Mouse (Mus musculus): ENCODE data around the gene Dmrt2.

Gene Dmrt2

GRCm38 (mm10) chr19:25650474-25650873 is 21.7 kb upstream of the Dmrt2 start:
- H3K27me3 ChIP-seq (ENCODE audit: insufficient read depth, low read length) = peaks cover 14% of the 10 kb centered on the region; the same call in 1 of the 2 replicates
- TF ChIP-seq POU5F1 (IDR thresholded peaks at IDR 0.05; ENCODE audit: borderline replicate concordance, low read length) (no peak), NANOG (IDR thresholded peaks at IDR 0.05; ENCODE audit: borderline replicate concordance, low read length) (no peak), CTCF (conservative IDR thresholded peaks at IDR 0.05; ENCODE audit: low read length) (no peak)
- no peak overlapping the region; the same call in 1 of the 2 replicates for H3K4me3 ChIP-seq (replicated peaks; ENCODE audit: low read length)
- peaks cover 6% of the 10 kb centered on the region; the same call in 1 of the 2 replicates for H3K4me1 ChIP-seq (replicated peaks; ENCODE audit: low read depth, low read length)
- no peaks in the 10 kb centered on the region for H3K36me3 ChIP-seq (ENCODE audit: insufficient read depth, low read length)
- H3K9me3 ChIP-seq (ENCODE audit: low read length) = peaks cover 5% of the 10 kb centered on the region; the same call in 1 of the 2 replicates

DNA sequence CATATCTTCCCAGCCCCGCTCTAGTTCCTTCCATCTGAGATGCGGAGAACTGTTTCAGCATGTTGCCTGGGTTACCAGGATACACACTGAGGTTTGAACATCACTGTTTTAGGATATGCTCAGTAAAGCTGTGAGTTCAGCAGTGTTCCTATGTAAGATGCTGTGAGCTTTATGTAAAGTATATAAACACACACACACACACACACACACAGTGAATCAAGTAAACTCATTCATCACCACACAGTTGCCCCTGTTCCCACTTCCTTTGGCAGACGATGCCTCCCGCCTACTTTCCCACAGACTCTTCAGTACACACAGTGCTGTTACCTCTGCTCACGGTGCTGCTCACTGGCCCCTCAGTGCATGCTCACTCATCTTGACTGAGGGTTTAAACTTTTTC is 19.7 kb upstream of the Dmrt2 start:
- Histone ChIP-seq H3K27me3 (ENCODE audit: insufficient read depth, low read length) (peaks cover 12% of the 10 kb centered on the region; the same call in 1 of the 2 replicates), H3K4me3 (replicated peaks; ENCODE audit: low read length) (no peak overlapping the region), H3K4me1 (replicated peaks; ENCODE audit: low read depth, low read length) (no peaks in the 10 kb centered on the region), H3K36me3 (ENCODE audit: insufficient read depth, low read length) (no peaks in the 10 kb centered on the region), H3K9me3 (ENCODE audit: low read length) (no peaks in the 10 kb centered on the region)
- no peak for TF ChIP-seq CTCF (conservative IDR thresholded peaks at IDR 0.05; ENCODE audit: low read length)
- no peak for TF ChIP-seq POU5F1 (IDR thresholded peaks at IDR 0.05; ENCODE audit: borderline replicate concordance, low read length)
- TF ChIP-seq NANOG (IDR thresholded peaks at IDR 0.05; ENCODE audit: borderline replicate concordance, low read length) = no peak

- H3K9me3 ChIP-seq (ENCODE audit: low read length) = no peaks in the 10 kb centered on the region
- no peaks in the 10 kb centered on the region for H3K4me1 ChIP-seq (replicated peaks; ENCODE audit: low read depth, low read length)
- H3K4me3 ChIP-seq (replicated peaks; ENCODE audit: low read length) = no peak overlapping the region
- H3K36me3 ChIP-seq (ENCODE audit: insufficient read depth, low read length) = no peaks in the 10 kb centered on the region
- TF ChIP-seq POU5F1 (IDR thresholded peaks at IDR 0.05; ENCODE audit: borderline replicate concordance, low read length) (no peak), NANOG (IDR thresholded peaks at IDR 0.05; ENCODE audit: borderline replicate concordance, low read length) (no peak), CTCF (conservative IDR thresholded peaks at IDR 0.05; ENCODE audit: low read length) (no peak)
- peaks cover 14% of the 10 kb centered on the region; the same call in 1 of the 2 replicates for H3K27me3 ChIP-seq (ENCODE audit: insufficient read depth, low read length)
Observed at GRCm38 (mm10) chr19:25654034-25654749, 18.0 kb upstream of the Dmrt2 start.

DNA sequence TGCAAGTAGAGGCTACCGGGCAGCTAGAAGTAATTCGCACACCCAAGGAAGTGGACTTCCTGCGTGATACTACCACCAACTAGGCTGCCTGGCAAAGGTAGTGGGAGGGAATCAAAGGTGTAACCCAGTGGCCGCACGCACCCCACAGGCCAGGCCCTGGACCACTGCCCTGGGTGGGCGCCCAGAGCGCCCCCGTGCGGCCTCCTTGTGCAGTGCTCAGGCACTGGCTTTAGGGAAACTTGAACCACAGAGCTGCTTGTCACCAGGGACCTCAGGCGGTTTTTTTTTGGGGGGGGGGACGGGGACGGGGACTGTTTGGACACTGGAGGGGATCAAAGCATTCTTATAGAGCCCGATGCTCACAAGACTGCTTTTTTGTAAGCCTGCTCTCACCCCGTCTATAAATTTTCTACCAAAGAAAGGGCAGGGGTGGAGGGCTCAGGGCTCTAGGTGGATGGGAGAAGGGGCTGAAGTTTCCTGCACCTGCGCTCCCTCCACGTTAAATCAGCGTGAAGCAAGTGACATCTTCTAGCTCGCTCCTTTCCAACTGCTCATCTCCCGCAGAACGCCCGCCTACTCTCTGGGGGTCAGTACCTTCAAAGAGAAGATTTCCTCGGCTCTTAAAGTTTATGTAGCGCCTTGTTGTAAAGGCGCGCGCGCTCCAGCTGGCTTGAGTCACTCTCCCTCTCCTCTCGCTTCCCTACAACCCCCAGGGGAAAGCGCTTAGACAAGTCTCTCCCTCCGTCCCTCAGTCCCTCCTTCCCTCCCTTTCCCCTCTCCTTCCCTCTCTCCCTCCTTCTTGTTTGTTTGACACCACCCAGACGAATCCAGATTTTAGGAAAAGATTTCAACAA is 6.5 kb upstream of the Dmrt2 start:
- no peaks in the 10 kb centered on the region for H3K9me3 ChIP-seq (ENCODE audit: low read length)
- peak overlapping the region; percentile 60 for H3K4me3 ChIP-seq (replicated peaks; ENCODE audit: low read length)
- peaks cover 62% of the 10 kb centered on the region for H3K27me3 ChIP-seq (ENCODE audit: insufficient read depth, low read length)
- no peaks in the 10 kb centered on the region for H3K36me3 ChIP-seq (ENCODE audit: insufficient read depth, low read length)
- TF ChIP-seq CTCF (conservative IDR thresholded peaks at IDR 0.05; ENCODE audit: low read length) (peak; percentile 24), POU5F1 (IDR thresholded peaks at IDR 0.05; ENCODE audit: borderline replicate concordance, low read length) (no peak)
- H3K4me1 ChIP-seq (replicated peaks; ENCODE audit: low read depth, low read length) = peaks cover 11% of the 10 kb centered on the region; the same call in 1 of the 2 replicates

DNA sequence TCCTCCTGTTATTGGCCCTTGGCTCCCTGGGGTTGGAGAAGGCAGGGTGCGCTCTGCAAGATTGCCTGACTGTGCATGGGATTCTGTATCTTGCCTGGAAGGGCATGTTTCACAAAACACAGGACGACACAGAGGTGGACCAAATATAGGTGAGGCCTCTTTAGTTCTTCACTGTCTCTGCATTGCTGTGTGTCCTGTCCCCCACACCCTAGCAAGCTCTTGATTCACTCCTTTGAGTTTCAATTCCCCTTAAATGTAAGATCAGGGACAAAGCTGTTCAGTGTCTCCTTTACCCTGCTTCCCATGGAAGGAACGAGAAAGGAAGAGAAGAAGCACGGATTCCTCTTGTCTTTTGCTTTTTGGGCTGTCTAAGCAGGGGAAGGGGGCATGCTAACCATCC is 4.4 kb upstream of the Dmrt2 start:
- Histone ChIP-seq H3K36me3 (ENCODE audit: insufficient read depth, low read length) (no peaks in the 10 kb centered on the region), H3K9me3 (ENCODE audit: low read length) (no peaks in the 10 kb centered on the region), H3K4me3 (replicated peaks; ENCODE audit: low read length) (no peak overlapping the region), H3K4me1 (replicated peaks; ENCODE audit: low read depth, low read length) (peaks cover 21% of the 10 kb centered on the region; the same call in 1 of the 2 replicates), H3K27me3 (ENCODE audit: insufficient read depth, low read length) (peaks cover 81% of the 10 kb centered on the region)
- TF ChIP-seq NANOG (IDR thresholded peaks at IDR 0.05; ENCODE audit: borderline replicate concordance, low read length) (no peak), CTCF (conservative IDR thresholded peaks at IDR 0.05; ENCODE audit: low read length) (no peak), POU5F1 (IDR thresholded peaks at IDR 0.05; ENCODE audit: borderline replicate concordance, low read length) (no peak)

DNA sequence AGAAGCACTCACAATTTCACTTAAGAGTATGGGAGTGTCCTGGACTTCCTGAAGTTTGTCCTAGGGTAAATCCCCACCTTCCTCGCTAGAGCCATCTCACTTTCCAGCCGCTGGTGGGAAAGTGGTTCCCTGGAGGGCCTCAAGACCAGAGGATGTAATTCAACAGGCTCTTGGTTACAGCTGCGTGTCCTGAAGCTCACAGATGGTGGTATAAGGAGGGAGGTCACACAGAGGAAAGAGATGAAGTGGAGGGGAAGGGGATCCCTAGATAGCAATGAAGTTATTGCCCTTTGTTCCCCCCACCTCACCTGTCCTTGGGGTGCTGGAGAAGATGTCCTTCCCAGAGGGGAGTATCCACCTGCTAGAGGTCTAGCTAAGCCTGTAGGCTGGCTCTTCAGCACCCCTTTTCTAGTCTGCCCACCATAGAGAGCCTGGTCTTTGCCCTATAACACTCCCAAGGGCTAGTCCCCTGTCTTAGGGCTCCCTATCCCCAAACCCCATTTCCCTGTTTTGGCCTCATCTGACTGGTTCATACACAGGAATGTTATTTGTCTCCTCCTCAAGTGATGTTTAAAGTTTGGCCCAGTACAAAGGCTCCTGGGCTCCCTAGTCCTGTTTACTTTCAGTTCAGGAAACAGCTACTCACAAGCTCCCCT is 2.5 kb upstream of the Dmrt2 start:
- no peaks in the 10 kb centered on the region for H3K36me3 ChIP-seq (ENCODE audit: insufficient read depth, low read length)
- H3K9me3 ChIP-seq (ENCODE audit: low read length) = no peaks in the 10 kb centered on the region
- TF ChIP-seq NANOG (IDR thresholded peaks at IDR 0.05; ENCODE audit: borderline replicate concordance, low read length) (no peak), CTCF (conservative IDR thresholded peaks at IDR 0.05; ENCODE audit: low read length) (no peak), POU5F1 (IDR thresholded peaks at IDR 0.05; ENCODE audit: borderline replicate concordance, low read length) (no peak)
- H3K27me3 ChIP-seq (ENCODE audit: insufficient read depth, low read length) = peaks cover 96% of the 10 kb centered on the region
- H3K4me1 ChIP-seq (replicated peaks; ENCODE audit: low read depth, low read length) = peaks cover 32% of the 10 kb centered on the region
- no peak overlapping the region for H3K4me3 ChIP-seq (replicated peaks; ENCODE audit: low read length)

DNA sequence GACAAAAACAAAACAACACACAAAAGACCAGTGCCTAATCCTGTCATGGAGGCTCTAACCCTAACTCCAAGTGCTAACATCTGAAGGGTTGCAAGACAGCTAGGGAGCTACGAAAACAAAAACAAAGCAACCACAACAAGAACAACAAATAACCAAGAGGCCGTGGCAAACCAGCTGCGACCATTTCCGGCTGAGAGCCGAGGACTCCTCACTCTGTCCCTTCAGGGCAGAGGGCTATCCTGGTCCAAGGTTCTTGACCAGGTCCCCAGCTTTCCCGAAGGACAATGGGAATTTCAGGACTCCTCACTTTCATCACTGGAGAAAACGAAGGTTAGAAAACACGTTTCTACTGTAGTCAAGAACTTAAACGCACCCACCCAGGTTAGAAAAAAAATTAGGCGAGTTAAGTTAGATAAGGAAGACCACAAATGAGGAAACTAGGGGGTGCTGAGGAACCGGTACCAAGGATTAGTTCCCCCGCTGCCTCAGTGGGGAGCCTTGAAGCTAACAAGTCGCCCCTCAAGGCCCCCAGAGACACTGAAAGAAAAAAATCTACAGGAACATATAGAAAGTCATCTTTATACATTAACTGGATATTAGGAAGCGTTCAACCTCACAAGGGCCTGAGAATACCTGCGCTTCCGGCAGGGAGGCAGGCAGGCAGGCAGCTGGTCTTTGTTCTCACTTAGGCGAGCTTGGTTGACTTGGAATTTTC is 1.5 kb upstream of the Dmrt2 start:
- no peak overlapping the region for H3K4me3 ChIP-seq (replicated peaks; ENCODE audit: low read length)
- H3K9me3 ChIP-seq (ENCODE audit: low read length) = no peaks in the 10 kb centered on the region
- TF ChIP-seq POU5F1 (IDR thresholded peaks at IDR 0.05; ENCODE audit: borderline replicate concordance, low read length) (no peak), NANOG (IDR thresholded peaks at IDR 0.05; ENCODE audit: borderline replicate concordance, low read length) (no peak), CTCF (conservative IDR thresholded peaks at IDR 0.05; ENCODE audit: low read length) (no peak)
- peaks cover 31% of the 10 kb centered on the region for H3K4me1 ChIP-seq (replicated peaks; ENCODE audit: low read depth, low read length)
- peaks cover 98% of the 10 kb centered on the region for H3K27me3 ChIP-seq (ENCODE audit: insufficient read depth, low read length)
- no peaks in the 10 kb centered on the region for H3K36me3 ChIP-seq (ENCODE audit: insufficient read depth, low read length)
